Mouse (Mus musculus): ENCODE measurements around the gene Bik.

Gene Bik

GRCm38 (mm10) chr15:83512489-83513281, 14.0 kb upstream of the Bik start:
- in situ Hi-C loops (cut with MboI) = no loop called here

- in situ Hi-C loops (cut with MboI) = no loop called here
Measured at GRCm38 (mm10) chr15:83515018-83515417, 11.6 kb upstream of the Bik start.

- in situ Hi-C loops (cut with MboI) = no loop called here
Measured at GRCm38 (mm10) chr15:83518215-83519048, 8.2 kb upstream of the Bik start.

GRCm38 (mm10) chr15:83520861-83521382, 5.7 kb upstream of the Bik start:
- in situ Hi-C loops (cut with MboI) = no loop called here

- in situ Hi-C loops (cut with MboI) = no loop called here
Measured at GRCm38 (mm10) chr15:83523196-83523595, 3.5 kb upstream of the Bik start.

- in situ Hi-C loops (cut with MboI) = no loop called here
Measured at GRCm38 (mm10) chr15:83523638-83524332, 2.9 kb upstream of the Bik start.

GRCm38 (mm10) chr15:83524333-83524729, 2.3 kb upstream of the Bik start:
- in situ Hi-C loops (cut with MboI) = no loop called here

GRCm38 (mm10) chr15:83527092-83527437, 403 bp downstream of the Bik start:
- in situ Hi-C loops (cut with MboI) = no loop called here

- in situ Hi-C loops (cut with MboI) = no loop called here
Measured at GRCm38 (mm10) chr15:83527747-83528146, 1.1 kb downstream of the Bik start.

- in situ Hi-C loops (cut with MboI) = no loop called here
Measured at GRCm38 (mm10) chr15:83528892-83529291, 2.2 kb downstream of the Bik start.

- in situ Hi-C loops (cut with MboI) = no loop called here
Measured at GRCm38 (mm10) chr15:83529765-83530164, 3.1 kb downstream of the Bik start.

GRCm38 (mm10) chr15:83530233-83530632, 3.6 kb downstream of the Bik start:
- in situ Hi-C loops (cut with MboI) = no loop called here

- in situ Hi-C loops (cut with MboI) = no loop called here
Measured at GRCm38 (mm10) chr15:83530688-83531087, 4.0 kb downstream of the Bik start.

- in situ Hi-C loops (cut with MboI) = no loop called here
Measured at GRCm38 (mm10) chr15:83531961-83532469, 5.4 kb downstream of the Bik start.

GRCm38 (mm10) chr15:83532606-83533005, 5.9 kb downstream of the Bik start:
- in situ Hi-C loops (cut with MboI) = no loop called here

GRCm38 (mm10) chr15:83534960-83535889, 8.6 kb downstream of the Bik start:
- in situ Hi-C loops (cut with MboI) = no loop called here

GRCm38 (mm10) chr15:83535890-83536231, 9.2 kb downstream of the Bik start:
- in situ Hi-C loops (cut with MboI) = no loop called here

- in situ Hi-C loops (cut with MboI) = no loop called here
Measured at GRCm38 (mm10) chr15:83538855-83539254, 12.2 kb downstream of the Bik start.

- in situ Hi-C loops (cut with MboI) = no loop called here
Measured at GRCm38 (mm10) chr15:83539905-83540304, 13.2 kb downstream of the Bik start.

- in situ Hi-C loops (cut with MboI) = no loop called here
Measured at GRCm38 (mm10) chr15:83541647-83542287, 15.1 kb downstream of the Bik start.

- in situ Hi-C loops (cut with MboI) = no loop called here
Measured at GRCm38 (mm10) chr15:83546029-83546428, 19.4 kb downstream of the Bik start.
